Mouse (Mus musculus) heart, embryonic 14.5 days (tissue): ENCODE results near the gene Tspan31. TPM values are rescaled to one million over a fixed set of nuclear protein-coding genes. Genes with fewer than 3 reads are reported as not detected.
A peak's percentile ranks its signal among the peaks of the same experiment; 100 is the strongest.

Experiments used
- ATAC-seq: fragments of 200-750 bp; cut with Nextera tagmentation; 2 replicates; pipeline ENCODE4 v1.8.0; 2017; ENCODE audit warnings: low read depth, moderate TSS enrichment; ENCODE audit not compliant: insufficient number of reproducible peaks, insufficient read depth, low FRiP score
- H3K27ac ChIP-seq, 2 experiments: fragments of 200-500 bp in 1 of 2; fragments of 300-500 bp in 1 of 2; sonication (generic) in 1 of 2; replicated peaks in 1 of 2; 2 replicates each; pipeline ENCODE4 v1.5.1; 2012 to 2014; ENCODE audit warnings: low read depth in 2 of 2, low read length in 2 of 2, control low read depth in 1 of 2, mild to moderate bottlenecking in 1 of 2, mixed read lengths in 1 of 2; ENCODE audit not compliant: control insufficient read depth in 1 of 2, insufficient read depth in 1 of 2
- H3K27me3 ChIP-seq: fragments of 300-500 bp; sonication (generic); 2 replicates; pipeline ENCODE4 v1.6.1; 2014; ENCODE audit warnings: mild to moderate bottlenecking, low read length, control low read depth; ENCODE audit not compliant: control insufficient read depth, insufficient read depth
- H3K36me3 ChIP-seq: fragments of 300-500 bp; sonication (generic); 2 replicates; pipeline ENCODE4 v1.6.1; 2014; ENCODE audit warnings: mild to moderate bottlenecking, control low read depth, low read length, mixed read lengths; ENCODE audit not compliant: control insufficient read depth, insufficient read depth
- H3K4me1 ChIP-seq, 2 experiments: fragments of 200-500 bp in 1 of 2; fragments of 300-500 bp in 1 of 2; sonication (generic) in 1 of 2; 2 replicates each; pipeline ENCODE4 v1.6.1; 2012 to 2014; ENCODE audit warnings: low read length in 2 of 2, control low read depth in 1 of 2, mixed read lengths in 1 of 2; ENCODE audit not compliant: control insufficient read depth in 2 of 2, insufficient read depth in 2 of 2
- H3K4me2 ChIP-seq: fragments of 300-500 bp; sonication (generic); 2 replicates; pipeline ENCODE4 v1.6.1; 2014; ENCODE audit warnings: mild to moderate bottlenecking, low read length
- H3K4me3 ChIP-seq, 2 experiments: fragments of 200-500 bp in 1 of 2; fragments of 300-500 bp in 1 of 2; sonication (generic) in 1 of 2; 2 replicates each; pipeline ENCODE4 v1.5.1; 2012 to 2014; ENCODE audit warnings: low read length in 2 of 2, mild to moderate bottlenecking in 2 of 2, control low read depth in 1 of 2, low read depth in 1 of 2, moderate library complexity in 1 of 2; ENCODE audit not compliant: control insufficient read depth in 1 of 2, insufficient read depth in 1 of 2
- H3K9ac ChIP-seq: fragments of 300-500 bp; sonication (generic); 2 replicates; pipeline ENCODE4 v1.6.1; 2014; ENCODE audit warnings: mild to moderate bottlenecking, low read length
- H3K9me3 ChIP-seq: fragments of 300-500 bp; sonication (generic); 2 replicates; pipeline ENCODE4 v1.6.1; 2016; ENCODE audit warnings: low read length, control low read depth; ENCODE audit not compliant: control insufficient read depth
- WGBS: fragments of 180-500 bp; shearing (Covaris S2); extraction: QIAGEN DNeasy Blood & Tissue Kit; methylation state at CpG from one replicate; pipeline ENCODE4 v1.1.7; 2014; 5-methylcytosine and 5-hydroxymethylcytosine counted together
- polyA plus RNA-seq: library from polyadenylated mRNA; unstranded; fragments of >200 nt; fragmentation: Nextera tagmentation; extraction: Ambion mirVana; gene quantifications from 2 replicates; pipeline ENCODE4 v1.2.1, GENCODE M21; 2014

The Tspan31 gene
- polyA plus RNA-seq, 1 experiment from 2014 or later = 101 TPM

- H3K27ac ChIP-seq = no peak overlapping the region
- no peaks in the 10 kb centered on the region for H3K9me3 ChIP-seq
- peaks cover 20% of the 10 kb centered on the region for H3K36me3 ChIP-seq
- ATAC-seq = no peak
- no peak overlapping the region for H3K9ac ChIP-seq
- WGBS = 85% methylated on average over 16 of the region's 16 CpGs
- H3K4me1 ChIP-seq = no peaks in the 10 kb centered on the region
- no peak overlapping the region for H3K4me3 ChIP-seq
- H3K27me3 ChIP-seq = no peaks in the 10 kb centered on the region
- no peak overlapping the region for H3K4me2 ChIP-seq
Measured at GRCm38 (mm10) chr10:127107563-127108261, 37.6 kb upstream of the Tspan31 start.

- H3K27ac ChIP-seq = no peak overlapping the region
- H3K9me3 ChIP-seq = no peaks in the 10 kb centered on the region
- H3K36me3 ChIP-seq = peaks cover 28% of the 10 kb centered on the region
- H3K27me3 ChIP-seq = no peaks in the 10 kb centered on the region
- 71% methylated on average over 7 of the region's 7 CpGs for WGBS
- H3K4me1 ChIP-seq = no peaks in the 10 kb centered on the region
- no peak overlapping the region for H3K9ac ChIP-seq
- no peak overlapping the region for H3K4me3 ChIP-seq
- ATAC-seq = no peak
- H3K4me2 ChIP-seq = no peak overlapping the region
Measured at GRCm38 (mm10) chr10:127103631-127104030, 33.6 kb upstream of the Tspan31 start.

GRCm38 (mm10) chr10:127101151-127101550, 31.1 kb upstream of the Tspan31 start:
- no peaks in the 10 kb centered on the region for H3K9me3 ChIP-seq
- no peak overlapping the region for H3K27ac ChIP-seq
- peaks cover 36% of the 10 kb centered on the region for H3K36me3 ChIP-seq
- 76% methylated on average over 6 of the region's 6 CpGs for whole genome bisulfite sequencing
- no peaks in the 10 kb centered on the region for H3K4me1 ChIP-seq
- H3K27me3 ChIP-seq = no peaks in the 10 kb centered on the region
- H3K9ac ChIP-seq = no peak overlapping the region
- no peak overlapping the region for H3K4me3 ChIP-seq
- H3K4me2 ChIP-seq = no peak overlapping the region
- no peak for ATAC-seq

- H3K36me3 ChIP-seq = peaks cover 34% of the 10 kb centered on the region
- H3K27ac ChIP-seq = no peak overlapping the region
- no peaks in the 10 kb centered on the region for H3K4me1 ChIP-seq
- no peaks in the 10 kb centered on the region for H3K9me3 ChIP-seq
- H3K27me3 ChIP-seq = no peaks in the 10 kb centered on the region
- ATAC-seq = no peak
- no peak overlapping the region for H3K9ac ChIP-seq
- WGBS = 70% methylated on average over 8 of the region's 8 CpGs
- H3K4me2 ChIP-seq = no peak overlapping the region
- H3K4me3 ChIP-seq = no peak overlapping the region
Measured at GRCm38 (mm10) chr10:127100414-127100813, 30.4 kb upstream of the Tspan31 start.

GRCm38 (mm10) chr10:127099868-127100267, 29.8 kb upstream of the Tspan31 start:
- 90% methylated on average over 15 of the region's 15 CpGs for WGBS
- Histone ChIP-seq H3K27me3 (no peaks in the 10 kb centered on the region), H3K4me3 (no peak overlapping the region), H3K9ac (no peak overlapping the region), H3K36me3 (peaks cover 34% of the 10 kb centered on the region), H3K4me1 (peaks cover 2 to 4% of the 10 kb centered on the region in 2 experiments), H3K4me2 (no peak overlapping the region), H3K9me3 (no peaks in the 10 kb centered on the region), H3K27ac (no peak overlapping the region)
- no peak for ATAC-seq

- no peaks in the 10 kb centered on the region for H3K9me3 ChIP-seq
- no peak overlapping the region for H3K4me3 ChIP-seq
- WGBS = 85% methylated on average over 10 of the region's 10 CpGs
- no peak overlapping the region for H3K4me2 ChIP-seq
- H3K9ac ChIP-seq = no peak overlapping the region
- no peak overlapping the region for H3K27ac ChIP-seq
- H3K27me3 ChIP-seq = no peaks in the 10 kb centered on the region
- ATAC-seq = no peak
- H3K36me3 ChIP-seq = peaks cover 34% of the 10 kb centered on the region
- peaks cover 9% of the 10 kb centered on the region in 2 experiments for H3K4me1 ChIP-seq
Measured at GRCm38 (mm10) chr10:127099191-127099590, 29.1 kb upstream of the Tspan31 start.

- Histone ChIP-seq H3K27ac (no peak overlapping the region), H3K9ac (no peak overlapping the region), H3K4me3 (no peak overlapping the region), H3K4me2 (no peak overlapping the region), H3K36me3 (peaks cover 34% of the 10 kb centered on the region), H3K27me3 (peaks cover 2% of the 10 kb centered on the region), H3K9me3 (no peaks in the 10 kb centered on the region), H3K4me1 (peaks cover 10 to 11% of the 10 kb centered on the region in 2 experiments)
- WGBS = 78% methylated on average over 20 of the region's 20 CpGs
- ATAC-seq = no peak
Measured at GRCm38 (mm10) chr10:127098514-127098913, 28.4 kb upstream of the Tspan31 start.

- peaks cover 28% of the 10 kb centered on the region for H3K36me3 ChIP-seq
- H3K27ac ChIP-seq = no peak overlapping the region
- H3K4me3 ChIP-seq = no peak overlapping the region
- ATAC-seq = no peak
- H3K9ac ChIP-seq = no peak overlapping the region
- H3K4me2 ChIP-seq = peak overlapping the region; percentile 21; the same call in 1 of the 2 replicates
- H3K27me3 ChIP-seq = peaks cover 44% of the 10 kb centered on the region
- 9% methylated on average over 5 of the region's 7 CpGs for WGBS
- no peaks in the 10 kb centered on the region for H3K9me3 ChIP-seq
- H3K4me1 ChIP-seq = peaks cover 10 to 20% of the 10 kb centered on the region in 2 experiments
Measured at GRCm38 (mm10) chr10:127094382-127094802, 24.3 kb upstream of the Tspan31 start.
